Mouse (Mus musculus) erythroblast, embryonic 14.5 days (primary cell): ENCODE measurements around the gene Mkln1.

Experiments used
- GATA1 ChIP-seq: IDR thresholded peaks from 2 replicates; pipeline ENCODE4 v1.6.1; 2012; ENCODE audit warnings: low read length, inconsistent platforms, mixed read lengths
- TAL1 ChIP-seq: IDR thresholded peaks from 3 replicates; pipeline ENCODE4 v1.6.1; 2012; ENCODE audit warnings: low read length, inconsistent platforms, mixed read lengths

DNA sequence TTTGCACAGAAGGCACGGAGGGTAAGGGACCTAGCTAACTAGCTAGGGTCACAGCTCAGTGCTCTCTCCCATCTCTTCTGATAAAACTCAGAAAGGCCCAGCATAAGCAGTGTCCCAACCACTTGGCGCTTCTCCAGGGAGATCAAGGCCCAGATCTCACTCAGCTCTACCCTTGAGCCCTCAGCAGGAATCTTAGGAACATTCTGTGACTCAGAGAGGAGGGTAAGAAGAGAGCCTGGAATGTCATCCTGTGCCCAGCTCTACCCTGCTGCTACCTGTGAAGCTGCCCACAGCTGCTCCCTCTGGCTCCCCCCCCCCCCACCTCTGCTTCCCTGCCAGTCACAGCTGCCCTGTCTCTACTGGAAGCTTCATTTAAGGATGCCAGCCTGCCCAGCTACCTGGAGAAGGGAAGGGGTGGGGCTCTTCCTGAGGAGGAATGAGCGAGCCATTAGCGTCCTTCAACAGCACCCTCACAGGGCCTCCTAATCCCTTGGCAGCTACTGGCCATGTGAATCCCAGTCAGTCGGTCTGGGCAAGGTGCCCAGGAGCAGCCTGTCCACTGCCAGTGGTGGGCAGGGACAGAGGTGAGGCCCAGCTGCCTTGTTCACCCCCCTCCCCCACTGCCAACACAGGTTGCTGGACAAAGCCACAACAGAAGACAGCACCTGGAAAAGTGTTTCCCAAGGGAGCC, 151.0 kb downstream of the Mkln1 start:
- no peak for TF ChIP-seq TAL1
- TF ChIP-seq GATA1: no peak
